Mouse (Mus musculus) frontal cortex, adult 2 months (tissue): ENCODE measurements around the gene Spin2f. TPM values are rescaled to one million over a fixed set of nuclear protein-coding genes. Genes with fewer than 3 reads are reported as not detected.
"Not testable (repeated sequence)": the region's sequence is repeated elsewhere in the genome, so short reads cannot be mapped to it uniquely, and the experiment has no call there.

Experiments
- DNase-seq, 2 experiments: peaks; one replicate each; pipeline ENCODE4 v3.0.0; 2022; ENCODE audit warnings: low spot score in 1 of 2; ENCODE audit errors: extremely low spot score in 1 of 2
- polyA plus RNA-seq: library from polyadenylated mRNA; depleted of rRNA; stranded (reverse); fragments of >200 nt; gene quantifications from 2 replicates; pipeline ENCODE4 v1.2.3, GENCODE M21; 2012; rRNA removed

Gene Spin2f
- not detected in 2 replicates for polyA plus RNA-seq

GRCm38 (mm10) chrX:31253594-31253993, at the start of gene Spin2f:
Spin2f (plus strand) TSS chrX:31253894.
- DNase-seq = not testable (repeated sequence)

- not testable (repeated sequence) for DNase-seq
These were observed 41.6 kb upstream of the Spin2f start for GRCm38 (mm10) chrX:31212136-31212535.

DNA sequence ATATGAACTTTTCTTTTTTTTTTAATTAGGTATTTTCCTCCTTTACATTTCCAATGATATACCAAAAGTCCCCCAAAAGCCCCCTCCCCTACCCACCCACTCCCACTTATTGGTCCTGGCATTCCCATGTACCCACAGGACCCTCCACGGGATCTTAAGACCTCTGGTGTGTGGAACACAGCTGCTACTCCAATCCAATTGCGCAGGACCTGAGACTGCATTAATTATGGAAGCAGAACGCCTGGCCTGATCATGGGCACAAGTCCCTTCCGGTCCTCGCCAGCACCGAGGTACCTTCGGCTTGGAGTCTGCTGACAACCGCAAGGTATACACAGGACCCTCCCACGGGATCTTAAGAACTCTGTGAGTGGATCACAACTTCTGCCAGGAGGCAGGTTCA, 30.2 kb upstream of the Spin2f start:
- DNase-seq = not testable (repeated sequence)

DNA sequence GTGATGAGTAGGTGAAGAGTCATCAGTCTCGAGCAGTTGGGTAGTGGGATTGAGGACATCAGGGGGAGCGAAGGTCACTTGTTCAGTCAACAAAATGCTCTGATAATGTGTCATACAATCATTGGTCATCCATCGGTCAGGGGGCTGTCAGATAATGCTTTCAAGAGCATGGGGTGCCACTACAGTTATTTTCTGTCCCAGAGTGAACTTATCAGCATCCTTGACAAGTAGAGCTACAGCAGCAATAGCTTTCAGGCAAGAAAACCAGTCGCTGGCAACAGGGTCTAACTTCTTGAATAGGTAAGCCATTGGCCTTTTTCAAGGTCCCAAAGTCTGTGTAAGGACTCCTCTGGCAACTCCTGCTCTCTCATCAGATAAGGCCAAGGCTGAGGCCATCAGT, 18.6 kb upstream of the Spin2f start:
- DNase-seq = not testable (repeated sequence)

DNA sequence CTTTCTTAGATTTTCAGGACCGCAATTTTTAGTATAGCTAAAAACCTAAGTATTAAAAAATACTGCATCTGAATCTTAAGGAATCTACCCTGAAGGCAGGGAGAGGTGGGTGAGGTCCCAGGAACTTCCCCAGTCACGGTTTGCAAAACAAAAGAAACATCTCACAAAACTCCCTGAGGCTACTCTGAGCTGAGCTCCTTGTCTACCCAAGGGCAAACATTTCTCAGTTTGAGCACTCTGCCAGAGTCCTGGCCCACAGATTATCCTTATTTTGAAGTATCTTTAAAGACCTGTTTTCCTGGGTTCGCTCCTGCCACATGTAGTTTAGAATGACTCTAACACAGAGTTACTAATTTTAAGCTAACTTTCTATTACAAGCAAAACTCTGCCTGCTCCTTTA, 11.9 kb upstream of the Spin2f start:
- not testable (repeated sequence) for DNase-seq

Other genes with a start within 250 kb of the Spin2f start
- not detected in 2 replicates for gene Btbd35f29, start 136.2 kb upstream of the Spin2f start, polyA plus RNA-seq
- gene Btbd35f26, start 82.6 kb downstream of the Spin2f start, polyA plus RNA-seq = not detected in 2 replicates
- gene Btbd35f19, start 130.0 kb downstream of the Spin2f start, polyA plus RNA-seq = not detected in 2 replicates